Mouse (Mus musculus): ENCODE data around the gene Gpbar1.

The Gpbar1 gene

DNA sequence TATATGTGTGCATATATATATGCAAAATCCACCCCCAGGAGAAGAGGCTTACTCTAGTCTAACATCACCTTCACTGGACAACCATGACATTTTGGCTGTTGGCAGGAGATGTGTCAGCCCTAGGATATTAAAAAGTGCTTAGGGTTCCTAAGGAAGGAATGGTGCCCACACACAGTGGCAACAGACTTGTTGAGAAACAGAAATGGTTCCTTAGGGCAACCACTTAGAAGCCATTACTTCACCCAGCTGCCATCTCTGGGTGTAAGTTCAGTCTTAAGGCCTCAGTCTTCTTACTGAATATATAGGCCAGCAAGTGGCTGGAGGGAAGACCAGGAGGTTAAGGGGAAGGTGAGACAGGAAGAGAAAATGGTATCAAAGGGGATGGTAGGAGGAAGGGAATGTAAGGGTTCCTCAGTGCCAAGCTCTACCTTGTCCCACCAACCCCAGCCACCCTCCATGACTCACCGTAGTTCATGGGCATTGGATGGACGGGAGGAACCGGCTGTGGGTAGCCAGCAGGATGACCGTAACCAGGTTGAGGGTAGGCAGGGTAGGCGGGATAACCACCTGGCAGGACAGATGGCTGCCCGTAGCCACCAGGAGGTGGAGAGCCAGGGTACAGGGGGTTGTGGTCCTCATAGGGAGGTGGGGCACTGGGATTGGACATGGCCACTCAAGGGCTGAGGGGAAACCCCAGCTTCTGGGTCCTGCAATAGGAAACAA is 16.5 kb downstream of the Gpbar1 start:
- no peak for DNase-seq (ENCODE audit: low read depth in 2 of 2, low spot score in 2 of 2)

- no peak for DNase-seq (ENCODE audit: low read depth in 2 of 2, low spot score in 2 of 2)
These were observed 17.3 kb downstream of the Gpbar1 start for GRCm38 (mm10) chr1:74295456-74296171.

DNA sequence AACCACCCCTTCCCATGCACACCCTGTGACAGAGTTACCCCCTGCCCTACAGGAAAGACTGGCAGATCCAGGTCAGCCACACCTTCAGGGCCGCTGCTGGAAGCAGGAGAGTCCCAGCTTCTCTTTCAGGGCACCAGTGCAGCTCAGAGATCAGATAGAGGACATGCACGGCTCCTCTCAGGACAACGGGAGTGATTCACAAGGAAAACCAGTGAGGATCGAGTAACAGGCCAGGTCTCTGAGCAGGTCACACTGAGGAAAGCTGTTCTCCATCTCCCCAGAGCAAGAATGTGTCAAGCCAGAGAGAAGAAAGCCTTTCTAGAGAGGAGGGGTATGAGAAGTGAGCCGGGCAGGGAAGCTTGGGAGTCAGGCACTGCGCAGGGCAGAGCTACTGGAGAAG is 18.1 kb downstream of the Gpbar1 start:
- DNase-seq (ENCODE audit: low read depth in 2 of 2, low spot score in 2 of 2): no peak

DNA sequence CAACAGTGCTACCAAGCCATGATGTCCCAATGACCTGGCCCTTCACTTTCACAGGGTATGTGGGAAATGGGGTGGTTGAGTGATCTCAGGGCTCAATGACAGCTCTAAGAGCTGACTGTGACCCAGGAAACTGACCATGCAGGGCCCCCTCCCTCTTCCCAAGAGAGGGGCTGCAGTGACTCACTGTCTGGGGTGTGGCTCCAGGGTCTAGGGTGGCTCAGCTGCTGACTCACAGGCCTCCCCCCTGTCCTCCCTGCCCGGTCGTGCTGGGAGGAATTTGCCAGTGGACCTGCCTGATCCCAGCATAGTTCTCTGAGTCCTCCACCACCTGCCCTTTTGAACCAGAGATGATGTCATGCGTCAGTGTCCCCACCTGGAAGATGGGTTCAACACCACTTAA is 18.9 kb downstream of the Gpbar1 start:
- no peak for DNase-seq (ENCODE audit: low read depth in 2 of 2, low spot score in 2 of 2)

GRCm38 (mm10) chr1:74298157-74298750 is 19.9 kb downstream of the Gpbar1 start:
- no peak for DNase-seq (ENCODE audit: low read depth in 2 of 2, low spot score in 2 of 2)

- DNase-seq (ENCODE audit: low read depth in 2 of 2, low spot score in 2 of 2): no peak
These were observed 20.6 kb downstream of the Gpbar1 start for GRCm38 (mm10) chr1:74298996-74299395.

DNA sequence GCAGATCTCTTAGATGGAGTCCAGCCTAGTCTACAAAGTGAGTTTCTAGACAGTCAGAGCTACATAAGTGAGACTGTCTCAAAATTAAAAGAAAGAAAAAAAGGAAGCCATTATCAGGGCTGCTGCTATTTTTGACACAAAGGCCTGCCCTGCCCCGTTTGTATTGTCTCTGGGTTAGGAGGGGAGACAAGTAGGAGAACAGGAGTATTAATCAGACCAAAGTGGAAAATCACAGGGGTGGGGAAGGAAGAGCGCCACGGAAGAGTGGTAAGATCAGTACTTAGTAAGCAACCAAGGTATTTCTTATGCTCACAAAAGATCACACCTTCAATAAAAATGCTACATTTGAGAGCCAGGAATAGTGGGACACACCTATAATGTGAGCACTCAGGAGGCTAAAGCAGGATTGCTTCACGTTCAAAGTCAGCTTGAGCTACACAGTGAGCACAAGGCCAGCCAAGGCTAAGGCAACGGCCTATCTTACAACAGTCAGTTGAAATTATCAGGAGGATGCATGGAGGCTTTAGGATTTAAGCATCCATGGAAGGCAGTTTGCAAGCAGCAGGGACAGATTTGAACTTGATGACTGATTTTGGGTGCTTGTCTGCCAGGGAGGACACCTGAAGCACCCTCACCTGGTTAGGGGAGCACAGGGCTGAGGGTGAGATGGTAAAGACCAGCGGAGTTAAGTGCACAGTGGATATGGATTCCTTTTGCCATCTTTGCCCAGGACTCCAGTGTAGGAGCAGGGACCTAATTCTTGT is 22.2 kb downstream of the Gpbar1 start:
- DNase-seq (ENCODE audit: low read depth in 2 of 2, low spot score in 2 of 2): no peak

GRCm38 (mm10) chr1:74302229-74302628 is 23.9 kb downstream of the Gpbar1 start:
- DNase-seq (ENCODE audit: low read depth in 2 of 2, low spot score in 2 of 2): no peak

DNA sequence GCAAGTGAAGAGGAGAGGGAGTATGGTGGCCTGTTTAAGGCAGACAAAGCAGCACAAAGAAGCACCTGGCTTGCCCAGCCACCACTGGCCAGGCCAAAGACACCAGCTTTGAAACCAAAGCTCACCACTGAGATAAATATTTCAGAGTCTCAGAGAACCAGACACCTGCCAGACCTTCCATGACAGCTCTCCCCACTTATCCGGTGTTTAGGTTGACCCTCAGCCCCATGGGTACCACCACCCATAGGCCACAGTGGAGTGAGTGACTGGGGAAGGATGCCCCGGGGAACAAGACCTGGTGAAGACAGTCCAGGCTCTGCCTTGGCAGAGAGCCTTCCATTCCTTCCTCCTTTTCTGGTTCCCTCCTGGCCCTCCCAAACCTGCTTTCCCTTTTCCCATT is 24.5 kb downstream of the Gpbar1 start:
- no peak for DNase-seq (ENCODE audit: low read depth in 2 of 2, low spot score in 2 of 2)

DNA sequence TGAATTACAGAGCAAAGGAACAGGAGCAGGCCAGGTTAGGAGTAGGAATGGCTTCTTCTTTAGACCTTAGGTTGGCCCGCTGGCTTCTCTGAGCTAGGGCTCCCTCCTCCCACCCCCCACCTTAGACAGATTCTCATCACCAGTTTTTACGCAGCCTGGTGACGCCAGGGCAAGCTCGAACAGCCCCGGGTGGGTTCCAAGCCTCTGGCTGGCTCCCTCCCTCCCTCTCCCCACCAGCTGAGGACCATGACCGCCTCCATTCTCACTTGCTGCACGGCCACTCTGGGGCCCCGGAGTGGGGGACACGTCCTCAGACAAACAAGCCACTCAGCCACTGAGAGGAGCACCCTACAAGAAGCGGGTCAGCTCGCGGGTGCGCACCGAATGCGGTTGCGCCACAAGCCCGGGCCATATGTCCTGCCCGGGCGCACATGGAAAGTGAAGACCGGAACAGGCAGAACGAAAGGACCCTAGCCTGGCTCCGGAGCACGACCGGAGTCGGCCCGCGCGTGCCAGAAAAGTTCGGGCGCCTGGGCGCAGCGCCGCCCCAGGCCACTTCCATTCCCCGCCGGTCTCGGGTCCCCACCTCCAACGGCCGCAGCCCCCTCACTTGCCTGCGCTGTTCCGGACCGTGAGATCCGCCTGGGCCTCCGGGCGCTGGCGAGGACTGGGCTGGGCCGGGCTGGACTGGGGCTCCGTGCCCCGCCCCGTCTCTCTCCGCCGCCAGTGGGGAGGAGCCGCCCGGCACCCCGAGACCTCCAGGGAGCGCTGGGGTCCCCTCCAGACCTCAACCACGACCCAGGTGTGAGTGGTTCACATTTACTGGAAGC is 25.4 kb downstream of the Gpbar1 start:
- DNase-seq (ENCODE audit: low read depth in 2 of 2, low spot score in 2 of 2): no peak

DNA sequence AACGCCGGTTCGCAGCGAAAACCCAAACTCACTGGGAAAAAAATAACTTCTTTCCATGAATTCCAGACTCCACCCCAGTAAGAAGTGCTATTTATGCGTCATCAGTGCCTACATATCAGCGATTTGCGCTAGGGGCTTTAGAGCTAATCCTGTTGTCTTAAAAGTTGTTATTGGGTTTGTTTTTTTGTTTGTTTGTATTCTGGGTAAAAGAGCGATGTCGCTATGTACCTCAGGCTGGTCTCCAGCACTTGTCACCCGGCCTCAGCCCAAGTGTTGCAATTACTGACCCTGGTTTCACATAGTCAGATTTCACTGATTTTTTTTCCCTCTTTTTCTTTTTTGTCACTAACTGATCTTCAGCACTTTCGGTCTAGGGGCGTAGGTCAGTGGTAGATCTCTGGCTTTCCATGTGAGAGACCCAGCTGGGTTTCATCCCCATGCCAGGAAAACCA is 26.0 kb downstream of the Gpbar1 start:
- DNase-seq (ENCODE audit: low read depth in 2 of 2, low spot score in 2 of 2): no peak

- DNase-seq (ENCODE audit: low read depth in 2 of 2, low spot score in 2 of 2): no peak
These were observed 26.6 kb downstream of the Gpbar1 start for GRCm38 (mm10) chr1:74304946-74305345.

DNA sequence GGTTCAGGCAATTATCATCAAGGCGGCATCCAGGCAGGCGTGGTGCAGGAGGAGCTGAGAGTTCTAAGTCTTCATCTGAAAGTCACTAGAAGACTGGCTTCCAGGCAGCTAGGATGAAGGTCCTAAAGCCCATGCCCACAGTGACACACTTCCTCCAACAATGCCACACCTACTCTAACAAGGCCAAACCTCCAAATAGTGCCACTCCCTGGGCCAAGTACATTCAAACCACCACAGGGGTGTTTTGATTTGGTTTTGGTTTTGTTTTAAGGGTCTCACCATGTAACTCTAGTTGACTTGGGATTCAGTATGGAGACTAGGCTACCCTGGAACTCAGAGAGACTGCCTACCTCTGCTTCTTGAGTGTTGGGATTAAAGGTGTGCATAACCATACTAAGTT is 27.2 kb downstream of the Gpbar1 start, which contains the start of gene Tmbim1:
TSS of gene Tmbim1 (minus strand) at position 101 of the 400 bp plus-strand sequence.
- no peak for DNase-seq (ENCODE audit: low read depth in 2 of 2, low spot score in 2 of 2)

DNA sequence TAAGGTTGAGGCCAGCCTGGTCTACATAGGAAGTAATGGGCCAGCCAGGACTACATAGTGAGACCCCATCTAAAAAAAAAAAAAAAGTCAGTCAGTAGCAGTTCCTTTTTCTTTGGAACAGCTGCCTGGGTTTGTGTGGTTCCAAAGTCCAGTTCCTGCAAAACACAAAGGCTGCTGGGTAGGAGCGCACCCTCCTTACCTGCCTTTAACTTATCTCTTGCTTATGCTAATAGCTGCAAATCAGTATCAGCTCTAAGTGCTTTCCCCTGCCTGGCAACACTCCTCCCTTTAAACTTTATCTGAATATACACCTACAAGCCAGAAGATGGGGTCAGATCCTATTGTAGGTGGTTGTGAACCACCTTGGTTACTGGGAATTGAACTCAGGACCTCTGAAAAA is 28.8 kb downstream of the Gpbar1 start:
- DNase-seq (ENCODE audit: low read depth in 2 of 2, low spot score in 2 of 2): no peak

- DNase-seq (ENCODE audit: low read depth in 2 of 2, low spot score in 2 of 2): no peak
These were observed 29.9 kb downstream of the Gpbar1 start for GRCm38 (mm10) chr1:74308001-74308964.

DNA sequence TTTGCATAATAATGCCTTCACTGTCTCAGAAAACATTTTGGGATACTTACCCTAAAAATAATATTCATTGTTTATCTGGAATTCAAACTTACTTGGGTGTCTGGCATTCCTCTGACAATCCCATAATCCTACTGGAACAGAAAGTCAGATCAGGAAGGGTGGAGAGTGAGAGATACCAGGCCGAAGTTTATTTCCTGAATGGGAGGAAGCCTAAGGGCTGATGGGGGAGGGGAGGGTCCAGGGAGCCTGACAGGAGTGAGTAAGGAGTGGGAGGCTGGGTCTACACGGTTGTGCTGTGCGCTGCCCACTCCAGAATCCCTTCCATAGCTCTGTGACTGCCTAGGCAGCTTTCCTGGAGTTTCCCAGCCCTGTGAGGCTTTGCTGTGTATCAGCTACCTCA is 31.4 kb downstream of the Gpbar1 start:
- no peak for DNase-seq (ENCODE audit: low read depth in 2 of 2, low spot score in 2 of 2)

GRCm38 (mm10) chr1:74313049-74313692 is 34.8 kb downstream of the Gpbar1 start:
- DNase-seq (ENCODE audit: low read depth in 2 of 2, low spot score in 2 of 2): peak; percentile 50 to 65

DNA sequence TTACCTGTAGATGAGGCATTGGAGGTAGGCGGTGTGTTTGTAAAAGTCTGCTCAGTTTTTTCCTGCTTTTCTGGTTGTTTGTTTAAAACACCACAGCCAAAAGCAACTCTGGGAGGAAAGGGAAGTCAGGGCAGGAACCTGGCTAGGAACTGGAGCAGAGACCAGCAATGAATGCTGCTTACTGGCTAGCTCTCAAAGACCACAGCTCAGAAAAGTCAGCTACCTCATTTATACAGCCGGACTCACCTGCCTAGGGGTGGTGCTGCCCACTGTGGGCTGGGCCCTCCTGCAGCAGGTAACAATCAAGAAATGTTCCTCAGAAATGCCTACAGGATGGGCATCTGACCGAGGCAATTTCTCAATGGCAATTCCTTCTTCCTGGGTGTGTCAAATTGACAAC is 36.4 kb downstream of the Gpbar1 start:
- no peak for DNase-seq (ENCODE audit: low read depth in 2 of 2, low spot score in 2 of 2)
